Mouse (Mus musculus): ENCODE measurements around the gene Naa60. TPM values are rescaled to one million over a fixed set of nuclear protein-coding genes. Genes with fewer than 3 reads are reported as not detected.

Naa60 gene
- polyA plus RNA-seq (2015; fragmentation: Nextera tagmentation; extraction: Ambion mirVana) = 41.8 and 42.3 TPM in 2 replicates

DNA sequence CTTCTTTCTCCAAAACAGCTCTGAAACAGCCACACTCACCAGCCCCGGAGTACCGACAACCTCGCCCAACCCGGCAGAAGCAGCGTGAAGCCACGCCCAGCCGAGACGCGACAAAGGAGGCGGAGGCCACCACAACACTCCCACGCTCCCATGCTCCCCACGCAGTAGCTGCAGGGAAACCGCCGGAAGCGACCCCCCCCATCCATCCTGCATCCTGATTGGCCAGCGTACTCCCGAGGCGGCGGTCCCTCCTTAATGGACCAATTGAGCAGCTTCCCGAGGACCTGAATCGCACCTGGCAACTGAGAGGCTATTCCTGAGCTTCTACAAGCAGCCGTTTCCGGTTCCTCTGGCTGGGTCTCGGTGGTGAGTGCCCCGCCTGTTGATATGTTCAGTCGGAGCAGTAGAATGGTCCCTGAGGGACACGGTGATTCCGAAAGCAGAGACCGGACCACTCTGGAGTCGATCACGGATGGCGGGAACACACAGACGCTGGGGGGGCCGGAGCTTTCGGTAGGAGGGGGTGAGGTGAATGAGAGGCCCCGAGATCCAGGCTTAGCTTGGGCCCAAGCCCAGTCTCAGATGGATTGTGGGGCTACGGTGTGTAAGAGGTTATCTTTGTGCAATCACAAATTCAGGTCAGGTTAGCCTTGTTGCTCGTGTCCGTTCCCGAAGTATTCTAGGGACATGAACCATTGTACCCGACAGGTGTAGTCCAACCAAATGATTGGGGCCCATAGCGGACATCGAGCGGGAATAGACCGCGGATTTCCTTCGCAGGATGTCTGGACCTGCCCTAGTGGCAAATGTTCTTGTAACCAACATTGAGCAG is at the start of gene Naa60:
Naa60 (plus strand) TSS at position 160 of the 832 bp plus-strand sequence.
- H3K4me1 ChIP-seq (ENCODE audit: control insufficient read depth, insufficient read depth, low read length) = peaks cover 16% of the 10 kb centered on the region; the same call in 1 of the 2 replicates
- no peaks in the 10 kb centered on the region for H3K9me3 ChIP-seq (replicated peaks; ENCODE audit: control insufficient read depth, low read length)
- WGBS = 3% methylated on average over 47 of the region's 47 CpGs
- H3K27me3 ChIP-seq (ENCODE audit: control insufficient read depth, insufficient read depth, low read length) = no peaks in the 10 kb centered on the region
- peak within 1 kb of the TSS; percentile 71 for H3K4me3 ChIP-seq (replicated peaks; ENCODE audit: low read length)
- H3K4me2 ChIP-seq (ENCODE audit: low read depth, low read length) = peak within 1 kb of the TSS; percentile 94
- H3K36me3 ChIP-seq (ENCODE audit: control insufficient read depth, insufficient read depth, low read length) = peaks cover 6% of the 10 kb centered on the region; the same call in 1 of the 2 replicates
- peak within 1 kb of the TSS; percentile 76 for H3K27ac ChIP-seq (ENCODE audit: low read length)
- ATAC-seq (ENCODE audit: insufficient read depth, low FRiP score) = peak; percentile 99
- H3K9ac ChIP-seq (ENCODE audit: low read length) = peak within 1 kb of the TSS; percentile 81

DNA sequence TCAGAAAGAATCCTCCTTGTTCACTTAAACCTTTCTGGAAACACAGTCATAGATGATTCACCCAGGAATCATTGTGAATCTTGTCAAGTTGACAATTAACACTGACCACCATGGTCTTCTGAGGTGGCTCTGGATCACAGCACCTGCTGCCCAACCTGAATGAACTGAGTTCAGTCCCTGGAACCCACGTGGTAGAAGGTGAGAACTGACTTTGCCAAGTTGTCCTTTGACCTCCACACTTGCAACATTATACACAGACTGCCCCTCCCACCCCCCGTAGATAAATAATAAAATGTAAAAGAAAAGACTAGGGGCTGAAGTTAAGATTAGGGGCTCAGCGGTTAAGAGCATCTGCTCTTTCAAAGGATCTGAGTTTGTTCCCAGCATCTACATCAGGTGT is 44.2 kb upstream of the Naa60 start:
- Histone ChIP-seq H3K9ac (ENCODE audit: low read length) (no peak overlapping the region), H3K4me1 (ENCODE audit: control insufficient read depth, insufficient read depth, low read length) (no peaks in the 10 kb centered on the region), H3K4me3 (replicated peaks; ENCODE audit: low read length) (no peak overlapping the region), H3K9me3 (replicated peaks; ENCODE audit: control insufficient read depth, low read length) (no peaks in the 10 kb centered on the region), H3K36me3 (ENCODE audit: control insufficient read depth, insufficient read depth, low read length) (no peaks in the 10 kb centered on the region), H3K4me2 (ENCODE audit: low read depth, low read length) (no peak overlapping the region), H3K27me3 (ENCODE audit: control insufficient read depth, insufficient read depth, low read length) (no peaks in the 10 kb centered on the region), H3K27ac (ENCODE audit: low read length) (no peak overlapping the region)
- ATAC-seq (ENCODE audit: insufficient read depth, low FRiP score) = no peak
- WGBS = 48% methylated on average over 3 of the region's 3 CpGs

DNA sequence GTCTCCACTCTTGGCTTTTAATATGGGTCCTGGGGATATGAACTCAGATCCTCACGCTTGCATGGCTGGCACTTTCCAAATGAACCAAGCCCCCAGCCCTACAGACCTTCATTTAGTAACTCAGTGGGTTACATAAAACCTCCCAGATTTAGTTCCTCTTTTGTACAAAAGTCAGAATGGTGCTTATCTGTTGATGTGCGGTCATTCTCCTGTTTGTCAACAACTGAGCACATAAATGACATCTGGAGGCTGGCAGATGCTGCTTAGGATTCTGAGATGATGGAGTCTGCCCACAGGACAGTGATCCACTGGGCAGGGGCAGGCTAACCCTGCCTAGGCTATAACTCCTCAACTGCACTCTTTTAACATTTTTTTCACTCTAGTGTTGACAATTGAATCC is 42.4 kb upstream of the Naa60 start:
- Histone ChIP-seq H3K4me3 (replicated peaks; ENCODE audit: low read length) (no peak overlapping the region), H3K27me3 (ENCODE audit: control insufficient read depth, insufficient read depth, low read length) (no peaks in the 10 kb centered on the region), H3K9ac (ENCODE audit: low read length) (no peak overlapping the region), H3K36me3 (ENCODE audit: control insufficient read depth, insufficient read depth, low read length) (no peaks in the 10 kb centered on the region), H3K9me3 (replicated peaks; ENCODE audit: control insufficient read depth, low read length) (no peaks in the 10 kb centered on the region), H3K4me1 (ENCODE audit: control insufficient read depth, insufficient read depth, low read length) (no peaks in the 10 kb centered on the region), H3K4me2 (ENCODE audit: low read depth, low read length) (no peak overlapping the region), H3K27ac (ENCODE audit: low read length) (no peak overlapping the region)
- no peak for ATAC-seq (ENCODE audit: insufficient read depth, low FRiP score)
- WGBS = 90% methylated on average over 2 of the region's 2 CpGs

DNA sequence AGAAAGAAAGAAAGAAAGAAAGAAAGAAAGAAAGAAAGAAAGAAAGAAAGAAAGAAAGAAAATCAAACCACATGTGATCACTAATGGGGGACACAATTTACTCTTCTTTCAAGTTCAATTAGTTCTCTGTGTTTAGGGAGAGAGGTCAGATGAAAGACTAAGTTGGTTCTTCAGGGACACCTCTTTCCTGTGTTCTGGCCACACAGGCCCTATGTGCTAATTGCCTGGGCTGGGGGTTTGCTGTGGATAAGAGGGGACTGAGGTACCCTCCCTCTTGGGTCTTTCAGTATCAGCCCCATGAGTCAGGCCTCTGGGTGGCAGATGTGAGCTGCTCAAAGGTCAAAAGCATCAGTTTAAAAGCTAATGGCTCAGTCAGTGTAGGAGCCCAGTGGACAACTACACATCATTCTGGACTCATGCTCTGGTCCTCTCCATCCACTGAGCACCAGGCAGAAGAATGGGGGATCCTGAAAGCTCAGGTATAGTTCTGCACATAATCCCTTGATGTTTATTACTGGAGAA is 41.5 kb upstream of the Naa60 start, which contains the start of gene Olfr15:
Olfr15 (plus strand) TSS at position 291 of the 522 bp plus-strand sequence.
- Histone ChIP-seq H3K27ac (ENCODE audit: low read length) (no peak within 1 kb of the TSS), H3K36me3 (ENCODE audit: control insufficient read depth, insufficient read depth, low read length) (no peaks in the 10 kb centered on the region), H3K9ac (ENCODE audit: low read length) (no peak within 1 kb of the TSS), H3K4me3 (replicated peaks; ENCODE audit: low read length) (no peak within 1 kb of the TSS), H3K9me3 (replicated peaks; ENCODE audit: control insufficient read depth, low read length) (no peaks in the 10 kb centered on the region), H3K4me1 (ENCODE audit: control insufficient read depth, insufficient read depth, low read length) (no peaks in the 10 kb centered on the region), H3K4me2 (ENCODE audit: low read depth, low read length) (no peak within 1 kb of the TSS), H3K27me3 (ENCODE audit: control insufficient read depth, insufficient read depth, low read length) (no peaks in the 10 kb centered on the region)
- no peak for ATAC-seq (ENCODE audit: insufficient read depth, low FRiP score)

DNA sequence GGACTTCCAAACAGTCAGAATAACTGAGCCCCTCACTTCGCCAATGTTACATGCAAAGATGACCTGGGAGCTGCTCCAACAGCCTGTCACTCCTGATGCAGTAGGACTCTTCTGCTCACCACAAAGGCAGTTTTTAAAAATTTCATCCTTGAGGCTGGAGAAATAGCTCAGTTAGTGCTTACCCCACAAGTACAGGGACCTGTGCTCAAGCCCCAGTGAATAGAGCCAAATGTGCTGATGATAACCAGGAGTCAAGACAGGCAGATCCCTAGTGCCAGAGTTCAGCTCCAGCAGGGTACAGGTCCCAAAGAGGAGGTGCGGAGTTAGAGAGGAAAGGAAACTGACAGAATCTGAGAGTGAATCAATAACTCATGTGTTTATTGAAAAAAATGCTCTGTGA is 36.7 kb upstream of the Naa60 start:
- Histone ChIP-seq H3K36me3 (ENCODE audit: control insufficient read depth, insufficient read depth, low read length) (no peaks in the 10 kb centered on the region), H3K27me3 (ENCODE audit: control insufficient read depth, insufficient read depth, low read length) (no peaks in the 10 kb centered on the region), H3K4me1 (ENCODE audit: control insufficient read depth, insufficient read depth, low read length) (no peaks in the 10 kb centered on the region), H3K27ac (ENCODE audit: low read length) (no peak overlapping the region), H3K9me3 (replicated peaks; ENCODE audit: control insufficient read depth, low read length) (no peaks in the 10 kb centered on the region), H3K9ac (ENCODE audit: low read length) (no peak overlapping the region), H3K4me3 (replicated peaks; ENCODE audit: low read length) (no peak overlapping the region), H3K4me2 (ENCODE audit: low read depth, low read length) (no peak overlapping the region)
- ATAC-seq (ENCODE audit: insufficient read depth, low FRiP score) = no peak
- 75% methylated on average over 2 of the region's 2 CpGs for WGBS

DNA sequence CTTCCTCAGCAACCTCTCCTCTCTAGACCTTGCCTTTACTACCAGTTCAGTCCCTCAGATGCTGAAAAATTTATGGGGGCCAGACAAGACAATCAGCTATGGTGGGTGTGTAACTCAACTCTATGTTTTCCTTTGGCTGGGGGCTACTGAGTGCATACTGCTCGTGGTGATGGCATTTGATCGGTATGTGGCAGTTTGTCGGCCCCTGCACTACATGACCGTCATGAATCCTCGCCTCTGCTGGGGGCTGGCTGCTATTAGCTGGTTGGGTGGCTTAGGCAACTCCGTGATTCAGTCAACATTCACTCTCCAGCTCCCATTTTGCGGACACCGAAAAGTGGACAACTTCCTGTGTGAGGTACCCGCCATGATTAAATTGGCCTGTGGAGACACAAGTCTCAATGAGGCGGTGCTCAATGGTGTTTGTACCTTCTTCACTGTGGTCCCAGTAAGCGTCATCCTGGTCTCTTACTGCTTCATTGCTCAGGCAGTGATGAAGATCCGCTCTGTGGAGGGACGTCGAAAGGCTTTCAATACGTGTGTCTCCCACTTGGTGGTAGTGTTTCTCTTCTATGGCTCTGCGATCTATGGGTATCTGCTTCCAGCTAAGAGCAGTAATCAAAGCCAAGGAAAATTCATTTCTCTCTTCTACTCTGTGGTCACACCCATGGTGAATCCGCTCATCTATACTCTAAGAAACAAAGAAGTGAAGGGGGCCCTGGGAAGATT is 32.9 kb upstream of the Naa60 start:
- ATAC-seq (ENCODE audit: insufficient read depth, low FRiP score) = 0 out of 2 replicates have a peak, but pooled peaks have one; percentile 37
- no peaks in the 10 kb centered on the region for H3K4me1 ChIP-seq (ENCODE audit: control insufficient read depth, insufficient read depth, low read length)
- no peak overlapping the region for H3K4me3 ChIP-seq (replicated peaks; ENCODE audit: low read length)
- H3K27me3 ChIP-seq (ENCODE audit: control insufficient read depth, insufficient read depth, low read length) = no peaks in the 10 kb centered on the region
- H3K27ac ChIP-seq (ENCODE audit: low read length) = no peak overlapping the region
- H3K4me2 ChIP-seq (ENCODE audit: low read depth, low read length) = no peak overlapping the region
- 56% methylated on average over 17 of the region's 17 CpGs for WGBS
- no peak overlapping the region for H3K9ac ChIP-seq (ENCODE audit: low read length)
- H3K36me3 ChIP-seq (ENCODE audit: control insufficient read depth, insufficient read depth, low read length) = no peaks in the 10 kb centered on the region
- no peaks in the 10 kb centered on the region for H3K9me3 ChIP-seq (replicated peaks; ENCODE audit: control insufficient read depth, low read length)

DNA sequence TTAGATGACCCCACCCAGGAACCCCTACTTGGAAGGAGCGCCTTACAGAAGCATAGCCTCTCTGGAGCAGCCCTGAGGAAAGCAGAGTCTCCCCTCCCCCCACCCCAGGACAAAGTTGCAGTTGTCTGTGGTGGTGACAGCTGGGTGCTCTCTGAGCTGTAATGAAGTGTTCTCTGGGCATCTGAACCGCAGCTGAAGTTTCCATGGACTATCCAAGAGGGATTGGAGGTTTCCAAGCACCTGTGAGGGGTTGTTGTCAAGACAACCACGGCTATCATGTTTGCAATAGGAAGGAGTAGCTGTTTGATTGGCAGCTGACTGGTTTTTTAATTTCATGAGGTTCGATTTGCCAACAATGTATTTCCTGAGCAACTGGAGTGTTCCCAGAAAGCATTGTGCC is 29.2 kb upstream of the Naa60 start:
- Histone ChIP-seq H3K36me3 (ENCODE audit: control insufficient read depth, insufficient read depth, low read length) (no peaks in the 10 kb centered on the region), H3K4me3 (replicated peaks; ENCODE audit: low read length) (no peak overlapping the region), H3K27me3 (ENCODE audit: control insufficient read depth, insufficient read depth, low read length) (no peaks in the 10 kb centered on the region), H3K9ac (ENCODE audit: low read length) (no peak overlapping the region), H3K4me1 (ENCODE audit: control insufficient read depth, insufficient read depth, low read length) (peaks cover 6% of the 10 kb centered on the region; the same call in 1 of the 2 replicates), H3K9me3 (replicated peaks; ENCODE audit: control insufficient read depth, low read length) (no peaks in the 10 kb centered on the region), H3K27ac (ENCODE audit: low read length) (no peak overlapping the region), H3K4me2 (ENCODE audit: low read depth, low read length) (no peak overlapping the region)
- no peak for ATAC-seq (ENCODE audit: insufficient read depth, low FRiP score)
- WGBS = 24% methylated on average over 4 of the region's 4 CpGs

DNA sequence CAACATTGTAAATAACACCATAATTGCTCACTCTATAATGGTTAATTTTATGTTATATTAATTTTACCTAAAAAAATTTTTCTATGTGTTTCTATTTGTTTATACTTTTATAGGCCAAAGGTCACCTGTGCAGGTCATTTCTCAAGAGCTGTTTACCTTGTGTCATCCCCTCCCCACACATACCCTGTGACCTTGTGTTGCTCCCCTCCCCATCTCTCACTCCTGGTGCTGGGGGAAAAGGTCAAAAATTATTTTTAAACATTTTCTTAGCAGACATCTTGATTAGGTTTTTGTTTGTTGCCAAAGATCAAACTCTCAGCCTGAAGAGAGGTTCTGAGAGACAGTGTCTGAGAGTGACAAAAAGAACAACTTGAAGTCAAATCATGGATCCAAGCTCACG is 28.4 kb upstream of the Naa60 start:
- Histone ChIP-seq H3K27ac (ENCODE audit: low read length) (no peak overlapping the region), H3K4me1 (ENCODE audit: control insufficient read depth, insufficient read depth, low read length) (peaks cover 7% of the 10 kb centered on the region; the same call in 1 of the 2 replicates), H3K4me2 (ENCODE audit: low read depth, low read length) (no peak overlapping the region), H3K9ac (ENCODE audit: low read length) (no peak overlapping the region), H3K27me3 (ENCODE audit: control insufficient read depth, insufficient read depth, low read length) (no peaks in the 10 kb centered on the region), H3K4me3 (replicated peaks; ENCODE audit: low read length) (no peak overlapping the region), H3K36me3 (ENCODE audit: control insufficient read depth, insufficient read depth, low read length) (no peaks in the 10 kb centered on the region), H3K9me3 (replicated peaks; ENCODE audit: control insufficient read depth, low read length) (no peaks in the 10 kb centered on the region)
- WGBS = 61% methylated on average over 1 of the region's 1 CpGs
- ATAC-seq (ENCODE audit: insufficient read depth, low FRiP score) = no peak

Measured in stomach, embryonic 16.5 days (tissue).